ENCODE assay signal across 23 mouse cellular contexts in the genomic region with DNA sequence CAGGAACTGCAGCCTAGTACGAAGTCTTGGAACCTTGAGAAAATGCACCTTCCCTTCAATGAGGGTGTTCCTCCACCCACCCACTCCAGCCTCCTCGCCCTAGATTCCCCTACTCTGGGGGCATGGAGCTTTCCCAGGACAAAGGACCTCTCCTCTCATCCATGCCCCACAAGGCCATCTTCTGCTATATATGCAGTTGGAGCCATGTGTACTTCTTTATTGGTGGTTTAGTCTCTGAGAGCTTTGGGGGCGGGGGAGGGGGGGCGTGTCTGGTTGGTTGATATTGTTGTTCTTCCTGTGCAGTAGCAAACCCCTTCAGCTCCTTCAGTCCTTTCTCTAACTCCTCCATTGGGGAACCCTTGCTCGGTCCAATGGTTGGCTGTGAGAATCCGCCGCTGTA.
"Had no signal": no experiment of that assay in that cellular context is flagged by ENCODE, and none has a peak within 500 bp of the region (broad histone marks: within the 10 kb centered on the region; RNA-seq: fewer than 3 reads in every experiment).

No protein-coding gene starts in this region.

- H3K9ac ChIP-seq: heart, embryonic 12.5 days; hindbrain, embryonic 13.5 days; hindbrain, embryonic 15.5 days; intestine, embryonic 15.5 days; limb, embryonic 12.5 days had no signal

- DNase-seq: gastrocnemius, adult 2 months; gastrocnemius, postnatal 10 days; gastrocnemius, postnatal 25 days; heart, adult 18-20 months; heart, postnatal 10 days; heart, postnatal 4 days; kidney, adult 18-20 months; kidney, adult 8-10 months; kidney, postnatal 10 days; kidney, postnatal 25 days; kidney, postnatal 4 days; liver had no signal

- H3K4me3 ChIP-seq: gastrocnemius, adult 2 months; heart, embryonic 10.5 days; heart, embryonic 12.5 days; hindbrain, embryonic 13.5 days; hindbrain, embryonic 15.5 days; intestine, embryonic 15.5 days; layer of hippocampus, adult 2 months; left cerebral cortex, adult 2 months; limb, embryonic 10.5 days; limb, embryonic 12.5 days had no signal

- ATAC-seq: inflammation-experienced regulatory T-cells, adult 6 months; intestine, embryonic 15.5 days; intestine, postnatal 0 days had no signal

- H3K27ac ChIP-seq: gastrocnemius, adult 2 months; heart, embryonic 10.5 days; hindbrain, embryonic 13.5 days; hindbrain, embryonic 15.5 days; intestine, embryonic 15.5 days; layer of hippocampus, adult 2 months; left cerebral cortex, adult 2 months; limb, embryonic 10.5 days; limb, embryonic 12.5 days had no signal

- H3K36me3 ChIP-seq: heart, embryonic 10.5 days; heart, embryonic 12.5 days; hindbrain, embryonic 13.5 days; hindbrain, embryonic 15.5 days; intestine, embryonic 15.5 days; limb, embryonic 10.5 days; limb, embryonic 12.5 days had no signal

- H3K4me2 ChIP-seq: heart, embryonic 12.5 days; hindbrain, embryonic 13.5 days; hindbrain, embryonic 15.5 days; intestine, embryonic 15.5 days; limb, embryonic 12.5 days had no signal

- H3K4me1 ChIP-seq: heart, embryonic 12.5 days; hindbrain, embryonic 13.5 days; hindbrain, embryonic 15.5 days; intestine, embryonic 15.5 days; limb, embryonic 10.5 days; limb, embryonic 12.5 days had no signal

- H3K27me3 ChIP-seq: heart, embryonic 12.5 days; hindbrain, embryonic 13.5 days; hindbrain, embryonic 15.5 days; intestine, embryonic 15.5 days; limb, embryonic 12.5 days had no signal

- H3K9me3 ChIP-seq: heart, embryonic 10.5 days; heart, embryonic 12.5 days; hindbrain, embryonic 13.5 days; hindbrain, embryonic 15.5 days; intestine, embryonic 15.5 days; limb, embryonic 10.5 days; limb, embryonic 12.5 days had no signal
